Mouse (Mus musculus) myocyte (in vitro differentiated cells): ENCODE measurements around the gene Dnajb12.

ENCODE experiments used
- CEBPB ChIP-seq: IDR thresholded peaks from 2 replicates; pipeline ENCODE4 v1.6.1; 2011; ENCODE audit warnings: mild to moderate bottlenecking, moderate library complexity; ENCODE audit not compliant: poor library complexity, insufficient read depth, severe bottlenecking
- E2F4 ChIP-seq: IDR thresholded peaks from one replicate; pipeline ENCODE4 v1.6.1; 2011; ENCODE audit warnings: mild to moderate bottlenecking, control low read depth, moderate library complexity; ENCODE audit not compliant: insufficient read depth
- MAX ChIP-seq: IDR thresholded peaks from one replicate; pipeline ENCODE4 v1.6.1; 2011; ENCODE audit warnings: low read depth, mild to moderate bottlenecking, control low read depth
- MYOD1 ChIP-seq, 3 experiments: IDR thresholded peaks; one replicate each; pipeline ENCODE4 v1.6.1; 2011; ENCODE audit warnings: control low read depth in 2 of 3, low read depth in 2 of 3, mild to moderate bottlenecking in 2 of 3, moderate library complexity in 1 of 3; ENCODE audit not compliant: insufficient read length in 2 of 3, control insufficient read depth in 1 of 3
- MYOG ChIP-seq, 3 experiments: IDR thresholded peaks; one replicate each; pipeline ENCODE4 v1.6.1; 2011; ENCODE audit warnings: control low read depth in 2 of 3, low read depth in 2 of 3, mild to moderate bottlenecking in 2 of 3; ENCODE audit not compliant: insufficient read length in 2 of 3, control insufficient read depth in 1 of 3, insufficient read depth in 1 of 3
- POLR2A ChIP-seq: IDR thresholded peaks from one replicate; pipeline ENCODE4 v1.6.1; 2011; ENCODE audit warnings: low read depth, mild to moderate bottlenecking, control low read depth, moderate library complexity; ENCODE audit not compliant: insufficient read length
- POLR2AphosphoS2 ChIP-seq: IDR thresholded peaks from one replicate; pipeline ENCODE4 v1.6.1; 2011; ENCODE audit warnings: low read depth, control low read depth; ENCODE audit not compliant: insufficient read length
- REST ChIP-seq: IDR thresholded peaks from one replicate; pipeline ENCODE4 v1.6.1; 2011; ENCODE audit warnings: mild to moderate bottlenecking, control low read depth, moderate library complexity; ENCODE audit not compliant: insufficient read depth, insufficient read length
- SRF ChIP-seq: IDR thresholded peaks from one replicate; pipeline ENCODE4 v1.6.1; 2011; ENCODE audit warnings: low read depth; ENCODE audit not compliant: control insufficient read depth, insufficient read length
- TCF12 ChIP-seq: IDR thresholded peaks from one replicate; pipeline ENCODE4 v1.6.1; 2011; ENCODE audit warnings: mild to moderate bottlenecking, control low read depth; ENCODE audit not compliant: poor library complexity, insufficient read depth, severe bottlenecking
- TCF3 ChIP-seq: IDR thresholded peaks from one replicate; pipeline ENCODE4 v1.6.1; 2011; ENCODE audit warnings: low read depth, control low read depth; ENCODE audit not compliant: insufficient read length
- USF1 ChIP-seq: IDR thresholded peaks from one replicate; pipeline ENCODE4 v1.6.1; 2011; ENCODE audit warnings: low read depth, mild to moderate bottlenecking, control low read depth, moderate library complexity

GRCm38 (mm10) chr10:59897511-59897910 is 18.2 kb downstream of the Dnajb12 start:
- TF ChIP-seq MYOG (IDR thresholded peaks at IDR 0.05; ENCODE audit: control insufficient read depth in 1 of 3, insufficient read depth in 1 of 3, insufficient read length in 2 of 3, low read depth in 2 of 3) (no peak), POLR2A (no peak), MYOD1 (IDR thresholded peaks at IDR 0.05; ENCODE audit: control insufficient read depth in 1 of 3, insufficient read length in 2 of 3, low read depth in 2 of 3) (no peak), USF1 (no peak), E2F4 (no peak), POLR2AphosphoS2 (no peak), TCF12 (no peak), MAX (no peak), CEBPB (no peak), REST (no peak), TCF3 (no peak), SRF (no peak)
